Mouse (Mus musculus) frontal cortex, postnatal 36 days (tissue): ENCODE data around the gene AC124502.3.
"Not testable (repeated sequence)": the region's sequence is repeated elsewhere in the genome, so short reads cannot be mapped to it uniquely, and the experiment has no call there.

ENCODE experiments used
- DNase-seq, 2 experiments: peaks; one replicate each; pipeline ENCODE4 v3.0.0; 2022; ENCODE audit warnings: low spot score in 2 of 2

The AC124502.3 gene

DNA sequence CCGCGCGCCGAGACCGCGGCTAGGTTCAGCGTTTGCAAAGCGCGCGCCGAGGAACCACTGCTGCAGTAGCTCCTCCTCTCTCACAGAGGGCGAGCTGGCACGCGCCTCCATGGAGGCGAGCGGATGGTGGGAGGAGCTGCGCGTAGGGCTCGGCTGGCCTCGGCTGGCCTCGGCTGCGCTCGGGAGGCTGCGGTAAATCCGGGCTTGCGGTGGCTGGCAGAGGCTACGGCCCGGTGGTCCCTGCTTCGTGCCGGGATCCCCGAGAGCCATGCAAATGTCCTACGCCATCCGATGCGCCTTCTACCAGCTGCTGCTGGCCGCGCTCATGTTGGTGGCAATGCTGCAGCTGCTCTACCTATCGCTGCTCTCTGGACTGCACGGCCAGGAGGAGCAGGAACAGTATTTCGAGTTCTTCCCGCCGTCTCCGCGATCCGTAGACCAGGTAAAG, at the start of gene AC124502.3, which contains the start of gene B4gat1:
Gene AC124502.3 (plus strand): TSS at position 183 of the 448 bp plus-strand sequence.
Gene B4gat1 (plus strand): TSS at position 118 of the 448 bp plus-strand sequence.
- peak; percentile 89 to 91 for DNase-seq

- DNase-seq: peak; percentile 73 to 74
Observed at GRCm38 (mm10) chr19:4989013-4989412, 49.7 kb upstream of the AC124502.3 start.

DNA sequence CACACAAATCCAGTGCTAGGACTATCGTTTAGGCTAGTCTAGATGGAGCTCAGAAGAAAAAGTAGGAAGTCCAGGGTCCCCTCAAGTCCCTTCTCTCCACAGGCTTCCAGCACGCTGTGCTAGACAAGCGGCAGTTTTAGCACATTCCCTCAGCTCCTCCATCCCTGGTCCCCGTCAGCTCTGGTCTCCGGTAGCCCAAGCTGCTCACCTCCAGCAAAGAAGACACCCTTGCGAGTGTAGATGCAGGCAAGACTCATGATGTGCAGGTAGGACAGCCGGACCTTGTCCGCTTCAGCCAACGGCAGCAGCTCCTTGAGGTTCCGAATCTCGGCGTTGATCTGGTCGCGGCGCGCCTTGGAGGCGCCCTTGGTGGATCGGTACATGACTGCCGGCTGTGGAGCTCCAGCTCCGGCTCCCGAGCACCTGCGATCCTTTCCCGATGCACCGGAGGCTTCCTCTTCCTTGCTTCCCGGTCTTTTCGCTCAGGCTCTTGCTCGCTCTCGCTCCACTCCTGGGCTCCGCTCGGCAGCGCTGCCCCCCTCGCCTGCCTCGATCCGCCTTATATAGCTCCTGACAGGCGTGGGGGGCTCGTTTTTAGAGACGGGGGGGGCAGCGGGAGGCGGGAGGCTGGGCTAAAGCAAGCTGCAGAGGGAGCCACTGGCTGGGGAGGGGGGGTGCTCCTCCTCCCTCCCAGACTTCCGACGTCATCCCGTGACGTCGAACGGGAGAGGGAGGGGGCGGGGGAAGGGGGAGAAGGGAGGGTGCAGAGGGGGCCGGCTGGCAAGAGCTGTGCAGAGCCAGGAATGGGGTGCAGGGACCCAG, 49.0 kb upstream of the AC124502.3 start:
- DNase-seq: peak; percentile 83 to 86

GRCm38 (mm10) chr19:4990256-4990625, 48.5 kb upstream of the AC124502.3 start, which contains the start of gene Npas4:
Npas4 (minus strand) TSS chr19:4990316.
- DNase-seq: no peak

- peak; percentile 54 to 59 for DNase-seq
Observed at GRCm38 (mm10) chr19:4990716-4991115, 48.0 kb upstream of the AC124502.3 start.

DNA sequence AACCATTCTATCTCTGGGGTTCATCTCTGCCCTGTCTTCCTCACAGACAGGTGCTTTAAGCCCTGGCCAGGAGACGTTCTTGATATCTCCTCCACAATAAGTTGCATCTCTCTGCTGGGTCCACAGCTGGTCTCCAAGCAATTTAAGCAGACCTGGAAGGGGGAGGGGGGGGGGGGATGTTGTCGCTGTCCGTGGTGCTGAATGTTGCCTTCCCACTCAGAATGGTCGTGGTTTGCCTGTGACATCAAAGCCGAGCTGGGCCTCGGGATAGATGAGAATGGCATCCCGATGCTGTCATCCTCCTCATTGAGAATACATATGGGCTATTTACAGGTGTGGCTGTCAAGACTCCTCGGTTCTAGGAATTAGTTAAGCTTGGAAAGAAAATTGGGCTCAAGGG, 46.3 kb upstream of the AC124502.3 start:
- DNase-seq: no peak

- peak; percentile 81 to 92 for DNase-seq
Observed at GRCm38 (mm10) chr19:4992904-4993303, 45.8 kb upstream of the AC124502.3 start.

GRCm38 (mm10) chr19:4994043-4994442, 44.6 kb upstream of the AC124502.3 start:
- DNase-seq: peak; percentile 83 to 92

- peak; percentile 61 to 81 for DNase-seq
Observed at GRCm38 (mm10) chr19:4999445-5000140, 39.1 kb upstream of the AC124502.3 start.

DNA sequence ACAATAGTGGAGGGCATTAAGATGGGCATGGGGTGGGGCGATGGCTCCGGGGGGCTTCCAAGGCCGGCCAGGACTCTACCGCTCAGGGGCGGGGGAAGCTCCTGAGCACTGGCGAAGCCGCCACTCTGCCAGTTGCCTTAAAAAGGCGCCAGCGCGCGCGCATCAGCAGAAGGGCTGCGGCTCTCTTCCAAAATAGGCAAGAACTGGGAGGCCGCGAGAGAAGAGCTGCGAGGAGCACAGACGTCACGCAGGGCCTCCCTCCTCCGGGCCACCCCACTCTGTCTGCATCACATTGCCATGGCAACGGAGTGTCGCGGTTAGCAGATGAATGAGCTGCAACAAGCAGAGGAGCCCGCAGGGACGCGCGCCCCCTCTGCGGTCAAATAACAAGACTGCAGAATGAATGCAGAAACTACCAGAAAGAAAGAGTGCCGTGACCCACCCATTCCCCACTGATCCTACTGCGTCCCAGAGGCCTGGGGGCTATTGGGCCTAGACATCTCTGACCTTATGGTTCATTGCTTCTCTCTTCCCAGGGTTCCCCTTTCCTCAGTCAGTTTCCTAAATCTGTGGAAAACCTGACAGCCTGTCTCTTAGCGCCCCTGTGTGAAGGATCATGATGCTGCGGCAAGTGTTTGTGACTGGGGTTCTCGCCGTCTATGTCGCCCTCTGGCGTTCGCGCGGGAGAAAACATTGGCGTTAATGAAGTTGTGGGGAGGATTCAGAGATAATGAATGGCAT, 36.9 kb upstream of the AC124502.3 start:
- DNase-seq: peak; percentile 94 to 97

- not testable (repeated sequence) for DNase-seq
Observed at GRCm38 (mm10) chr19:5003644-5004043, 35.0 kb upstream of the AC124502.3 start.

DNA sequence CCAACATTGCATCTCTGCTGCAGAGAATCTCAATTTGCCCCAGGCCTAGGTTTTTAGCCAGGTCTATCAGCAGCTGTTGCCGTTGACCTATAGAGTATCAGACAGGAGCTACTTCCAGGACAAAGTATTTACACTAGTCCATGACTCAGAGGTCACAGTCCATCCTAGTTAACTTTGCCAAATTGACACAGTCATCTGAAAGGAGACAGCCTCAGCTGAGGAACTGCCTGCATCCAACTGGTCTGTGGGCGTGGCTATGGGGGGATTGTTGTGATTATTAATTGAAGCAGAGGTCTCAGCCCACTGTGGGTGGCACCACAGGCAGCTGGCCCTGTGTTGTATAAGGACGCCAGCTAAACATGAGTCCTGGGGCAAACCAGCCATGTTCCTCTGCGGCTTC, 33.8 kb upstream of the AC124502.3 start:
- no peak for DNase-seq

DNA sequence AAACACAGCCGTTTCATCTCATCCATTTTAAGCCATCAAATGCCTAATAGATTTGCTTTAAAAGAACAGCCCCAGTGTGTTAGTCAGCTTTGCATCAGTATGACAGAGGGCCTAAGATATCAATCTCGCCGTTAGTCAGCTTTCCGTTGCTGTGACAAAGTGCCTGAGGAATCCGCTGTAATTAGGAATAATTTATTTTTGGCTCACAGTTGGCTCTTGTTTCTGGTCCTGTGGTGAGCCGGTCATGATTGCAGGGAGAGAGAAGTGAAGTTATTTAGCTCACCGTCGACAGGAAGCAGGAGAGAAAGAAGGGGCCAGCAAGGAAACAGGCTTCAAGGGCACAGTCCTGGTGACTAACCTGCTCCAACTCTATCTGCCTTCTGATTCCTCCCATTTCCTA, 25.6 kb upstream of the AC124502.3 start:
- no peak for DNase-seq

DNA sequence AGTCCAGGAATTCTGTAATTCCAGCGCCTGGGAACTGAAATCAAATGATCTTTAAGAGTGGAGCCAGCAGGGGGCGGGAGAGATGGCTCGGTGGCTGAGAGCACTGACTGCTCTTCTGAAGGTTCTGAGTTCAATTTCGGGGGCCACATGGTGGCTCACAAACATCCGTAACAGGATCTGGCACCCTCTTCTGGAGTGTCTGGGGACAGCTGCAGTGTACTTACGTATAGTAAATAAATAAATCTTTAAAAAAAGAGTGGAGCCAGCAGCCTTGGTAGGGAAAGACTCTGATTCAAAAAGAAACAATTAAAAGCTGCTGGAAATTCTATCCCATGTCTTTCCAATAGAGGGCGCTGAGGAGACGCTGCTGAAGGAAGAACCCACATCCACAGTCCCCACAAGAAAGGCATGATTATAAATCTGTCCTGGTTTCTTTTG, 23.7 kb upstream of the AC124502.3 start:
- peak in 1 of 2 experiments; percentile 35 for DNase-seq

GRCm38 (mm10) chr19:5016221-5016742, 22.4 kb upstream of the AC124502.3 start:
- no peak for DNase-seq

DNA sequence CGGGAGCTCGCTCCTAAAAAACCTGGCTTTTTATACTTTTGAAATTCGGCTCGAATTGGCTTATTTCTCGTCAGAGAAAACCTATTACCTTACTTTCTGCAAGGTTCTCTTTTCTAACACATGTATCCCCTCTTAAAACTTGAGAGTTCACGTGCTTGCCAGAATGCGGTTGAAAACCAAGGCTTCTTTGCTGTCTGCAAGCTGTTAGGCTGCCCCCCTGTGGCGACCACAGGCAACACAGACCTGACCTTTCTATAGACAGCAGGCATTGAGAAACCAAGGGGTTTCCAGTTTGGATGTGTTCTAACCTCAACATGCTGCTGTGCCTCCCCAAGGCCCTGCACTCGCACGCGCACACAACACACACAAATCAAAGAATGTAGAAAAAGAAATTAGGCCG, 21.9 kb upstream of the AC124502.3 start:
- DNase-seq: peak; percentile 38 to 62

- DNase-seq: no peak
Observed at GRCm38 (mm10) chr19:5017611-5018010, 21.1 kb upstream of the AC124502.3 start.

DNA sequence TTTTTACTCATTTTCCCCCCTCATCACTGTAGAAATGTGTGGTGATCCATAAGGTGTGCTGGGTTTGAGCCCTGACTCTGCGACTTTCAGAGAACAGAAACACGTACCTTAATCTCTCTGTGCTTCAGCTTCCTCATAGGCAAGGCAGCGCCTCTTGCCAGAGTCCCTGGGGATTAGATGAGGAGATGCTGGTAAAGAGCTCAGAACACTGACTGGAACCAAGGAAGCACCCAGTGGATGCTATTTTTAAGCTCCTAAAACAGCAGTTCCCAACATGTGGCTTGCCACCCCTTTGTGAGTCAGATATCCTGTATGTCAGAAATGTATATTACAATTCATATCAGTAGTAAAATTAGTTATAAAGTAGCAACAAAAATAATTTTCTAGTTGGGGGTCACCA, 20.5 kb upstream of the AC124502.3 start:
- no peak for DNase-seq

DNA sequence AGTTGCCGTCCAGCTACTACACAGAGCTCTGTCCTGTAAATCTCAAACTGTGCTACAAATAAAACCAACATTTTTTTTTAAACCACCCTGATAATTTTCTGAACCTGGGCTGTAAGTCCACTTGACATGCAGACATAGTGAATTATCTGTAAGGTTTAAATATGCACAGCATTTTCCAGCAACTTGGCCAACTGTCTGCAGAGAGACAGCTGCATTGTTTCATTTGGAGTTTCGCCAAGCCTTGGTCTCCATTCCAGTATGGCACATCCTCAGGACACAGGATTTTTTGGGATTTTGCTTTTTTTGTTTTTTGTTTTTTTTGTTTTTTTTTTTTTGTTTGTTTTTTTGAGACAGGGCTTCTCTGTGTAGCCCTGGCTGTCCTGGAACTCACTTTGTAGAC, 17.3 kb upstream of the AC124502.3 start:
- DNase-seq: no peak

- peak; percentile 88 to 91 for DNase-seq
Observed at GRCm38 (mm10) chr19:5023621-5024479, 14.8 kb upstream of the AC124502.3 start, which contains the start of gene Slc29a2. Slc29a2 (plus strand) TSS chr19:5023860.

GRCm38 (mm10) chr19:5026111-5026510, 12.6 kb upstream of the AC124502.3 start:
- no peak for DNase-seq
